10 mouse cellular contexts compared by ENCODE assay signal in the genomic region with DNA sequence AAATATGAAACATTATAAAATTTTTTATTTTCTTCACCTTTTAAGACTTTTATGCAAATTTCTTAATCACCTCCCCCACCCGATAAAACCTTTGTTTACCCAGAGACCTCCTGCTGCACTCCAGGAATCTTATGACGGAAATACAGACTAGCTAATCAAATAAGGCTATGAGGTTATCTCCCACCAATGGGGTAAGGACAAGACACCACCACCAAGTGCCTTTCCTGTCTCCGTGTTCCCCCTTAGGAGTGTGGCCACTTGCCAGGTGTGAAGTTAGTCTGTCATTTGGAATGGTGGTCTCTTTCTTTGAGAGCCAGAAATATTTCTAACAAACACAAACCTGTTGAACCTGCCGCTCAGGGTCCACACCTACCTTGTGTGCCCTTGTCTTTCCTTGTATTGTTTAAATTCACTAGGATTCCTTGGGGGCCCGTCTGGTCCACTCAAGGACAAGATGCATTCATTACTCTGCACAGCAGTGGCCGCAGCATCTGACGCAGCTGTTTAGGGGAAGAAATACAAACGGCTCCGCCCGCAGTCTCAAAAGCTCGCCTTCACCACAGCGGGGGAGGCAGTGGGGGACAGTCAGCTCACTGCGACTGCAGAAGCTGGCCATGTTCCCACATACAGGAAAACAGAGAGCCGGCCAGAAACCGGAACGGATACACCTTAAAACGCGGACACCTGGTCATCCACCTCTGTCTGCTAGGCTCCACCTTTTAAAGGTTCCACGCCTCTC. TPM values are rescaled to one million over a fixed set of nuclear protein-coding genes. Genes with fewer than 3 reads are reported as not detected.
A peak's percentile ranks its signal among the peaks of the same experiment; 100 is the strongest.
DNase-seq lines count a peak whose midpoint lies in the region; ATAC-seq and TF ChIP-seq lines count a peak whose summit lies in the region.
"Had no signal": no experiment of that assay in that cellular context is flagged by ENCODE, and none has a peak within 500 bp of the region (broad histone marks: within the 10 kb centered on the region; RNA-seq: fewer than 3 reads in every experiment).

No protein-coding gene starts in this region.

- no peak for TF ChIP-seq EP300 in liver, postnatal 0 days (IDR thresholded peaks at IDR 0.05; ENCODE audit: low read depth)

- H3K27ac ChIP-seq in gastrocnemius, adult 2 months: peak overlapping the region; percentile 28; the same call in 1 of the 2 replicates
- H3K27ac ChIP-seq in hindbrain, embryonic 12.5 days: no peak overlapping the region
- peak overlapping the region; percentile 46 for H3K27ac ChIP-seq in liver, postnatal 0 days (ENCODE audit: low read depth)

- ATAC-seq in hindbrain, embryonic 12.5 days (ENCODE audit: low FRiP score): no peak
- no peak for ATAC-seq in liver, postnatal 0 days

- DNase-seq in gastrocnemius, adult 2 months: no peak
- no peak for DNase-seq in gastrocnemius, postnatal 36 days
- no peak for DNase-seq in liver, postnatal 0 days
- DNase-seq in spleen, adult 18-20 months: no peak
- DNase-seq in frontal cortex, postnatal 25 days (ENCODE audit: low spot score in 2 of 2): no peak
- DNase-seq in adrenal gland, postnatal 25 days: no peak
- DNase-seq: adrenal gland, adult 8-10 months had no signal

- 20% methylated on average over 19 of the region's 19 CpGs for WGBS in hindbrain, embryonic 12.5 days
- 58% methylated on average over 19 of the region's 19 CpGs for WGBS in liver, postnatal 0 days (ENCODE audit: insufficient replicate concordance)

- 0 out of 2 replicates have a peak overlapping the region, but pooled peaks have one; percentile 18 for H3K9ac ChIP-seq in hindbrain, embryonic 12.5 days
- no peak overlapping the region for H3K9ac ChIP-seq in liver, postnatal 0 days (replicated peaks)

- TF ChIP-seq CTCF in gastrocnemius, adult 2 months (IDR thresholded peaks at IDR 0.05): no peak
- no peak for TF ChIP-seq CTCF in E14TG2a.4 (conservative IDR thresholded peaks at IDR 0.05; ENCODE audit: low read length)
- TF ChIP-seq CTCF in liver, postnatal 0 days (IDR thresholded peaks at IDR 0.05; ENCODE audit: low read depth): no peak

- H3K4me1 ChIP-seq in E14TG2a.4 (replicated peaks; ENCODE audit: low read depth, low read length): peaks cover 36% of the 10 kb centered on the region
- H3K4me1 ChIP-seq in hindbrain, embryonic 12.5 days: peaks cover 12% of the 10 kb centered on the region
- peaks cover 44% of the 10 kb centered on the region for H3K4me1 ChIP-seq in liver, postnatal 0 days (ENCODE audit: insufficient read depth)

- peak overlapping the region; percentile 41 for H3K4me3 ChIP-seq in gastrocnemius, adult 2 months
- H3K4me3 ChIP-seq in E14TG2a.4 (replicated peaks; ENCODE audit: low read length): peak overlapping the region; percentile 39; the same call in 1 of the 2 replicates
- peak overlapping the region; percentile 28 for H3K4me3 ChIP-seq in hindbrain, embryonic 12.5 days
- no peak overlapping the region for H3K4me3 ChIP-seq in liver, postnatal 0 days (ENCODE audit: low read depth, low read length)
- H3K4me3 ChIP-seq: megakaryocyte, embryonic 14.5 days had no signal

- H3K36me3 ChIP-seq in E14TG2a.4 (ENCODE audit: insufficient read depth, low read length): peaks cover 18% of the 10 kb centered on the region
- H3K36me3 ChIP-seq in hindbrain, embryonic 12.5 days: no peaks in the 10 kb centered on the region
- peaks cover 55% of the 10 kb centered on the region for H3K36me3 ChIP-seq in liver, postnatal 0 days (replicated peaks; ENCODE audit: insufficient read depth, low read length)

- no peaks in the 10 kb centered on the region for H3K27me3 ChIP-seq in E14TG2a.4 (ENCODE audit: insufficient read depth, low read length)
- no peaks in the 10 kb centered on the region for H3K27me3 ChIP-seq in hindbrain, embryonic 12.5 days
- H3K27me3 ChIP-seq in liver, postnatal 0 days (ENCODE audit: insufficient read depth, low read length): no peaks in the 10 kb centered on the region
- H3K27me3 ChIP-seq: megakaryocyte, embryonic 14.5 days had no signal

- peak overlapping the region; percentile 51 for H3K4me2 ChIP-seq in hindbrain, embryonic 12.5 days (replicated peaks)
- peak overlapping the region; percentile 11; the same call in 1 of the 2 replicates for H3K4me2 ChIP-seq in liver, postnatal 0 days (ENCODE audit: low read depth, low read length)

- no peaks in the 10 kb centered on the region for H3K9me3 ChIP-seq in E14TG2a.4 (ENCODE audit: low read length)
- no peaks in the 10 kb centered on the region for H3K9me3 ChIP-seq in hindbrain, embryonic 12.5 days (replicated peaks)
- no peaks in the 10 kb centered on the region for H3K9me3 ChIP-seq in liver, postnatal 0 days (ENCODE audit: low read length)
- H3K9me3 ChIP-seq: megakaryocyte, embryonic 14.5 days had no signal

- intact Hi-C loops in gastrocnemius, adult 2 months (cut with DNase I): no loop called here
- intact Hi-C loops in gastrocnemius, postnatal 36 days (cut with DNase I): no loop called here

RNA-seq across cellular contexts. Expression of gene Acsl1, which starts 31.7 kb away (rescaled TPM):
- 100 to 1,000 TPM; 224 to 367 TPM for total RNA-seq in gastrocnemius, adult 2 months (2021)
- 100 to 1,000 TPM; 260 to 328 TPM for total RNA-seq in gastrocnemius, postnatal 36 days (2021)
- polyA plus RNA-seq in hindbrain, embryonic 12.5 days (2016; fragmentation: Nextera tagmentation; extraction: Ambion mirVana): 12.4 and 14.1 TPM in 2 replicates
- 428 and 466 TPM in 2 replicates for polyA plus RNA-seq in liver, postnatal 0 days (2015; fragmentation: Nextera tagmentation; extraction: Ambion mirVana)
- total RNA-seq in adrenal gland, postnatal 25 days (2021): 295 and 361 TPM in 2 replicates

RNA-seq across cellular contexts. Expression of gene Cenpu, which starts 49.3 kb away (rescaled TPM):
- total RNA-seq in gastrocnemius, adult 2 months (2021): under 1 TPM in 1 of 2 experiments, not detected in 1; 0.31 TPM
- total RNA-seq in gastrocnemius, postnatal 36 days (2021): under 1 TPM; 0.26 to 0.62 TPM
- 16.2 and 18.1 TPM in 2 replicates for polyA plus RNA-seq in hindbrain, embryonic 12.5 days (2016; fragmentation: Nextera tagmentation; extraction: Ambion mirVana)
- 8.2 and 9.7 TPM in 2 replicates for polyA plus RNA-seq in liver, postnatal 0 days (2015; fragmentation: Nextera tagmentation; extraction: Ambion mirVana)
- total RNA-seq in adrenal gland, postnatal 25 days (2021): 1.2 and 4.2 TPM in 2 replicates
